Mouse (Mus musculus) left cerebral cortex, postnatal 10 days (tissue): Measurements from ENCODE around the gene Zdhhc13. TPM values are rescaled to one million over a fixed set of nuclear protein-coding genes. Genes with fewer than 3 reads are reported as not detected.
A peak's percentile ranks its signal among the peaks of the same experiment; 100 is the strongest.

Experiments used
- DNase-seq, 2 experiments: peaks; one replicate each; pipeline ENCODE4 v3.0.0; 2021 to 2022; ENCODE audit warnings: low spot score in 2 of 2, mixed read lengths in 1 of 2; ENCODE audit errors: extremely low spot score in 1 of 2
- intact Hi-C: fragments of 180-260 bp; cut with DNase I; formaldehyde crosslinking; loops from one replicate; pipeline ENCODE4 v1.15.1; 2025
- total RNA-seq, 2 experiments: library from RNA; stranded (reverse); gene quantifications; 2 replicates each; pipeline ENCODE4 v1.2.3; 2021

Gene Zdhhc13
- total RNA-seq, 2 experiments from 2014 or later = 32.4 to 34.0 TPM

- no peak for DNase-seq
- intact Hi-C loops = no loop called here
These were observed 75.4 kb downstream of the Zdhhc13 start for GRCm38 (mm10) chr7:48864199-48864598.

- intact Hi-C loops = no loop called here
- DNase-seq = no peak
These were observed 76.1 kb downstream of the Zdhhc13 start for GRCm38 (mm10) chr7:48864671-48865458.

DNA sequence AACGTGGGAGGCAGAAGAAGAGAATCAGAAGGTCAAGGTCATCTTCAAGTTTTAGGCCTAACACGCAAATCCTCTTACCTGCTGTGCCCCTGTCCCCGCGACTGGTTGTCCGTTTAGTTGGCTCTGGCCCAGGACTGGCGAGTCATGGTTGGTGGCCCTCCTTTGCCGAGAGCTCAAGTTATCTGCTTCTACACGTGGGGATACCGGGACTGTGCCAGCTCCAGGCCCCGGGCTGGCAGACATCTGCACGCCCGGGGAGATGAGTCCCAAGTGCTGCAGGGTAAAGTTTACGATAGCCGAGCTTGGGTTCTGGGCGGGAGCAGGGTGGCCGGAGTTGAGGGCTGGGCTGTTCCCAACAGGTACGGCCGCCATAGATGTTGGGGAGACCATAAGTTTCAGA is 78.8 kb downstream of the Zdhhc13 start:
- no peak for DNase-seq
- intact Hi-C loops = no loop called here

DNA sequence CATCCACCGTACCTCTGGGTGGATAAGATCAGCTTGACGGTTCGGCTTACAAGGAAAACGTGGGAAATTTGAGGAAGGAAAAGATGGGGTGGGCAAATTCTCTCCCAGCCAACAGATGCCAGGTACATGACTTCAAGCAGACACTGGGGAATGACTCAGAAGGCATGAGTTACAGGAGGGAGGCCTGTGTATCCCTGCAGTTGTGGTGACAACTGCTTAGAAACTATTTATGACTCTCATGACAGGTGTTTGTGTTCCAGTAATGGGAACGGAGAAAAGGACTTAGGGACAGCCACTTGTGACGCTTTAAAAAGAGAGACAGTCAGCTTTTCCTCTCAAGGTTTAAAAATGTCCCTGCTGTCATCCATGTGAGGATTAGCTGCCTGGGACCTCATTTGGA is 81.3 kb downstream of the Zdhhc13 start:
- intact Hi-C loops = loop anchor here (5.0 kb wide), 1 partner anchor 53 kb away; no protein-coding TSS in a partner anchor
- DNase-seq = no peak

GRCm38 (mm10) chr7:48870579-48871180 is 81.9 kb downstream of the Zdhhc13 start:
- DNase-seq = no peak
- intact Hi-C loops = loop anchor here (5.0 kb wide), 1 partner anchor 53 kb away; no protein-coding TSS in a partner anchor

GRCm38 (mm10) chr7:48871292-48871691 is 82.5 kb downstream of the Zdhhc13 start:
- intact Hi-C loops = loop anchor here (5.0 kb wide), 1 partner anchor 54 kb away; no protein-coding TSS in a partner anchor

GRCm38 (mm10) chr7:48875096-48875495 is 86.3 kb downstream of the Zdhhc13 start:
- intact Hi-C loops = loop anchor here (5.0 kb wide), 1 partner anchor 43 kb away; no protein-coding TSS in a partner anchor
- DNase-seq = no peak

More at GRCm38 (mm10) chr7:48871292-48871691, 82.5 kb downstream of the Zdhhc13 start:
- DNase-seq = no peak

DNA sequence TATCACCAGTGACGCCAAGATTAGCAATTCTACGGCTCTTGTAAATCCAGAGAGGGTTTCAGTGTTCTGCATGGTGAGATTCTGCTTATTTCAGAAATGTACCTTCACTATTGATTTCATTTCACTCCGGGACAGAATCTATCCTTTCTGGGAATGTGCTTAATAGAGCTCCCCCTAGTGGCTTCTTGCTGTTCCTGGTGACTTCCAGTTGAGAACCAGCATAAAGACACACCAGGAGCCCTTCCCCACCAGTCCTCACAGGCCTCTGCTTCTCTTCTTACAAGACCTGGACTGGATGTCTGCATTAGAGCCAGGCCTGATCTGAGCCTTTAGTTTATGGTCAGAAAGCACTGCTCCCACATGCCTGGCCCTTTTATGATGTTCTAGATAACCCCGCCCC is 87.7 kb downstream of the Zdhhc13 start:
- intact Hi-C loops = loop anchor here (2.0 to 5.0 kb wide), 2 partner anchors 44 to 126 kb away; no protein-coding TSS in a partner anchor

More for the DNA sequence above, 87.7 kb downstream of the Zdhhc13 start:
- peak in 1 of 2 experiments; percentile 49 for DNase-seq

Other genes with a start within 250 kb of the Zdhhc13 start
- not detected for gene Mrgprb2, start 230.9 kb upstream of the Zdhhc13 start, total RNA-seq
- gene Mrgprb3, start 145.2 kb upstream of the Zdhhc13 start, total RNA-seq = not detected
- not detected for gene Csrp3, start 59.0 kb downstream of the Zdhhc13 start, total RNA-seq
- 1 to 10 TPM; 1.0 to 1.3 TPM for gene E2f8, start 92.6 kb downstream of the Zdhhc13 start, total RNA-seq
- 100 to 1,000 TPM; 116 to 131 TPM for gene Nav2, start 119.7 kb downstream of the Zdhhc13 start, total RNA-seq